Mouse (Mus musculus): Measurements from ENCODE around the gene Lhpp.

Gene Lhpp

GRCm38 (mm10) chr7:132610468-132611318 is at the start of gene Lhpp:
Gene Lhpp, plus strand, starts transcription at chr7:132610638.
- peak; percentile 91 for DNase-seq

GRCm38 (mm10) chr7:132565831-132566230 is 44.6 kb upstream of the Lhpp start:
- no peak for DNase-seq

GRCm38 (mm10) chr7:132568817-132569216 is 41.6 kb upstream of the Lhpp start:
- no peak for DNase-seq

- no peak for DNase-seq
These were observed 40.4 kb upstream of the Lhpp start for GRCm38 (mm10) chr7:132570071-132570470.

- peak; percentile 32 for DNase-seq
These were observed 39.0 kb upstream of the Lhpp start for GRCm38 (mm10) chr7:132571481-132571880.

- no peak for DNase-seq
These were observed 37.7 kb upstream of the Lhpp start for GRCm38 (mm10) chr7:132572738-132573137.

GRCm38 (mm10) chr7:132573205-132573604 is 37.2 kb upstream of the Lhpp start:
- DNase-seq = no peak

- DNase-seq = peak; percentile 29
These were observed 35.8 kb upstream of the Lhpp start for GRCm38 (mm10) chr7:132574646-132575045.

GRCm38 (mm10) chr7:132575623-132576022 is 34.8 kb upstream of the Lhpp start:
- peak; percentile 91 for DNase-seq

- peak; percentile 97 for DNase-seq
These were observed 34.3 kb upstream of the Lhpp start, which contains the start of gene Oat for GRCm38 (mm10) chr7:132576116-132576650. Gene Oat, minus strand, starts transcription at chr7:132576398.

- no peak for DNase-seq
These were observed 33.5 kb upstream of the Lhpp start for GRCm38 (mm10) chr7:132576891-132577290.

GRCm38 (mm10) chr7:132580511-132580910 is 29.9 kb upstream of the Lhpp start:
- no peak for DNase-seq

- no peak for DNase-seq
These were observed 29.0 kb upstream of the Lhpp start for GRCm38 (mm10) chr7:132581441-132581840.

- no peak for DNase-seq
These were observed 24.5 kb upstream of the Lhpp start for GRCm38 (mm10) chr7:132585695-132586491.

- DNase-seq = peak; percentile 25
These were observed 23.3 kb upstream of the Lhpp start for GRCm38 (mm10) chr7:132587167-132587566.

- DNase-seq = no peak
These were observed 20.8 kb upstream of the Lhpp start for GRCm38 (mm10) chr7:132589610-132590009.

- DNase-seq = no peak
These were observed 16.7 kb upstream of the Lhpp start for GRCm38 (mm10) chr7:132593762-132594161.

GRCm38 (mm10) chr7:132594325-132594724 is 16.1 kb upstream of the Lhpp start:
- DNase-seq = no peak

GRCm38 (mm10) chr7:132595787-132596186 is 14.7 kb upstream of the Lhpp start:
- DNase-seq = no peak

- no peak for DNase-seq
These were observed 13.7 kb upstream of the Lhpp start for GRCm38 (mm10) chr7:132596557-132597250.

GRCm38 (mm10) chr7:132597251-132598041 is 13.0 kb upstream of the Lhpp start:
- DNase-seq = peak; percentile 27

All from lung, postnatal 10 days (tissue).